Comparison of ENCODE assay signal across 8 mouse cellular contexts in the genomic region with DNA sequence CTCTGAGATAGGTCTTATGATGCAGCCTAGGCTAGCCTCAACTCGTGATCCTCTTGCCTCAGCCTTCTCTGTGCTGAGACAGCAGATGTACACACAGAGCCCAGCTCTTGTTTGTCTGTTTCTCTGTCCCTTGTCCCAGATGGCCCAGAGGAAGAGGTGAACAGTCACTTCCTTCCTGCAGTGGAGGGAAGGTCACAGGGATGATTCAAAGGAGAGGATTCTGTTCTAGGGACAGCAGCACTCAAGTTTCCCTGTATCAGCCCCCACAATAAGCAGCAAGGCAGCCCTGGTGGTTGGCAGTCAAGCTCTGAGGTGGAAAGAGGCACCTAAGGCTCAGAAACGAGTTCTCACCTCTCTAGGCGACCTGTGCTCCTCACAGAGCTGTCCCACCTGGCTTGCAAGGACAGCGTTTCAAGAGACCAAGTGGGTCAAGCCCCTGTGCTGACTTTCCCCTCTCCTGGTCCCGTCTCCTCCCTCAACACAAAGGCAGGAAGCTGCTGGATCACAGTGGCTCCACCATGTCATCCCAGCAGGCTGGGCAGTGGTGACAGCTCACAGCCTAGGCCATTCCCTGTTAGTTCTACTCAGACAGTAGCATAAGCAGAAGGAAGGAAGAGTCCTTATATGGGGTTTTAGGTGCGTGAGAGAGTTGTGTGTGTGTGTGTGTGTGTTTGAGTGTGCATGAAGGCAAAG. TPM values are rescaled to one million over a fixed set of nuclear protein-coding genes. Genes with fewer than 3 reads are reported as not detected.
A peak's percentile ranks its signal among the peaks of the same experiment; 100 is the strongest.
DNase-seq lines count a peak whose midpoint lies in the region; ATAC-seq and TF ChIP-seq lines count a peak whose summit lies in the region.

No protein-coding gene starts in this region.

- no peaks in the 10 kb centered on the region for H3K27me3 ChIP-seq in spleen, adult 2 months (ENCODE audit: control insufficient read depth, insufficient read depth, low read length)
- H3K27me3 ChIP-seq in heart, postnatal 0 days (ENCODE audit: control insufficient read depth, insufficient read depth, low read length), result no peaks in the 10 kb centered on the region
- no peaks in the 10 kb centered on the region for H3K27me3 ChIP-seq in limb, embryonic 15.5 days

- no peak overlapping the region for H3K4me2 ChIP-seq in heart, postnatal 0 days (ENCODE audit: low read depth, low read length)
- H3K4me2 ChIP-seq in limb, embryonic 15.5 days, result no peak overlapping the region

- H3K36me3 ChIP-seq in spleen, adult 2 months (ENCODE audit: control insufficient read depth, insufficient read depth, low read length), result no peaks in the 10 kb centered on the region; the same call in 1 of the 2 replicates
- peaks cover 26% of the 10 kb centered on the region for H3K36me3 ChIP-seq in heart, postnatal 0 days (replicated peaks; ENCODE audit: control insufficient read depth, insufficient read depth, low read length)
- peaks cover 32% of the 10 kb centered on the region for H3K36me3 ChIP-seq in limb, embryonic 15.5 days

- TF ChIP-seq CTCF in spleen, adult 2 months (IDR thresholded peaks at IDR 0.05; ENCODE audit: extremely low read depth, insufficient read depth, insufficient read length, insufficient replicate concordance), result no peak
- TF ChIP-seq CTCF in heart, postnatal 0 days (IDR thresholded peaks at IDR 0.05; ENCODE audit: low read depth), result no peak

- 37% methylated on average over 6 of the region's 6 CpGs for WGBS in spleen, adult 2 months
- WGBS in heart, postnatal 0 days, result 47% methylated on average over 6 of the region's 6 CpGs
- WGBS in limb, embryonic 15.5 days, result 71% methylated on average over 6 of the region's 6 CpGs

- no peak for TF ChIP-seq POLR2A in spleen, adult 2 months (IDR thresholded peaks at IDR 0.05; ENCODE audit: low read depth, low read length)

- H3K9ac ChIP-seq in heart, postnatal 0 days (replicated peaks; ENCODE audit: low read depth, low read length), result no peak overlapping the region
- no peak overlapping the region for H3K9ac ChIP-seq in limb, embryonic 15.5 days

- no peak for TF ChIP-seq EP300 in heart, postnatal 0 days (IDR thresholded peaks at IDR 0.05; ENCODE audit: low read depth)

- ATAC-seq in heart, postnatal 0 days (ENCODE audit: insufficient read depth, low read depth), result peak; percentile 51; the same call in 1 of the 2 replicates
- no peak for ATAC-seq in limb, embryonic 15.5 days (ENCODE audit: insufficient number of reproducible peaks, low FRiP score, low TSS enrichment, low read depth)

- DNase-seq in spleen, adult 2 months (ENCODE audit: low read depth in 1 of 2, low spot score in 2 of 2), result no peak
- no peak for DNase-seq in spleen, adult 18-20 months
- DNase-seq in heart, postnatal 0 days (ENCODE audit: low spot score), result peak; percentile 50
- peak; percentile 67 for DNase-seq in yolk sac, embryonic 10.5 days (ENCODE audit: low spot score)
- no peak for DNase-seq in gastrocnemius, adult 8-10 months (ENCODE audit: low spot score in 2 of 2)
- no peak for DNase-seq in cerebellum, postnatal 10 days
- no peak for DNase-seq in retina, postnatal 1 day

- peak overlapping the region; percentile 79 for H3K27ac ChIP-seq in spleen, adult 2 months (ENCODE audit: insufficient read depth, low read length)
- peak overlapping the region; percentile 86 for H3K27ac ChIP-seq in heart, postnatal 0 days (ENCODE audit: low read depth)
- H3K27ac ChIP-seq in limb, embryonic 15.5 days, result peak overlapping the region; percentile 67

- no peak overlapping the region for H3K4me3 ChIP-seq in spleen, adult 2 months (ENCODE audit: extremely low read depth, insufficient read depth, insufficient read length)
- H3K4me3 ChIP-seq in heart, postnatal 0 days (ENCODE audit: low read depth, low read length), result no peak overlapping the region
- H3K4me3 ChIP-seq in limb, embryonic 15.5 days, result no peak overlapping the region

- peaks cover 32% of the 10 kb centered on the region; the same call in 1 of the 2 replicates for H3K4me1 ChIP-seq in spleen, adult 2 months (ENCODE audit: control insufficient read depth, insufficient read depth, insufficient read length)
- peaks cover 50% of the 10 kb centered on the region for H3K4me1 ChIP-seq in heart, postnatal 0 days (ENCODE audit: control insufficient read depth, insufficient read depth)
- peaks cover 30% of the 10 kb centered on the region for H3K4me1 ChIP-seq in limb, embryonic 15.5 days

- no peaks in the 10 kb centered on the region for H3K9me3 ChIP-seq in heart, postnatal 0 days (replicated peaks; ENCODE audit: control insufficient read depth, low read length)
- no peaks in the 10 kb centered on the region for H3K9me3 ChIP-seq in limb, embryonic 15.5 days

RNA-seq across cellular contexts. Expression of gene Amz1, which starts 41.1 kb away (rescaled TPM):
- 17.6 and 19.1 TPM in 2 replicates for polyA plus RNA-seq in spleen, adult 2 months (2012; rRNA removed)
- total RNA-seq in heart, postnatal 0 days (2014; rRNA removed; ENCODE audit: low replicate concordance), result 0.08 and 0.15 TPM in 2 replicates
- polyA plus RNA-seq in heart, postnatal 0 days (2015; fragmentation: Nextera tagmentation; extraction: Ambion mirVana), result 0.81 and 0.94 TPM in 2 replicates
- 1.5 and 2.3 TPM in 2 replicates for polyA plus RNA-seq in limb, embryonic 15.5 days (2015; fragmentation: Nextera tagmentation; extraction: Ambion mirVana)
- total RNA-seq in gastrocnemius, adult 8-10 months (2022), result under 1 TPM in 3 of 4 experiments, not detected in 1; 0.12 to 0.18 (median 0.17) TPM

Comparison
In these comparisons a context has a peak if more than half of its experiments do, and no peak if none do; other contexts are left out.
1. DNase-seq: peak in heart, postnatal 0 days (single experiment) and yolk sac, embryonic 10.5 days (single experiment); none in spleen, adult 2 months (0 of 2), spleen, adult 18-20 months (0 of 2), gastrocnemius, adult 8-10 months (0 of 2), cerebellum, postnatal 10 days (0 of 2) and retina, postnatal 1 day (single experiment).
2. Peak in every context shown above with its lines, with median percentiles within 50 percentile points of each other: H3K27ac ChIP-seq.